8 mouse cellular contexts compared by ENCODE assay signal in genomic region chr13:23519416-23519815, GRCm38 (mm10). TPM values are rescaled to one million over a fixed set of nuclear protein-coding genes. Genes with fewer than 3 reads are reported as not detected.
DNase-seq lines count a peak whose midpoint lies in the region; ATAC-seq and TF ChIP-seq lines count a peak whose summit lies in the region.

No protein-coding gene starts in this region.

- 0 out of 2 replicates have a peak overlapping the region, but pooled peaks have one; percentile 45 for H3K9ac ChIP-seq in heart, embryonic 12.5 days
- peak overlapping the region; percentile 58 for H3K9ac ChIP-seq in kidney, embryonic 16.5 days (replicated peaks; ENCODE audit: low read length)
- H3K9ac ChIP-seq in limb, embryonic 15.5 days: no peak overlapping the region
- no peak overlapping the region for H3K9ac ChIP-seq in midbrain, embryonic 15.5 days

- ATAC-seq in heart, embryonic 12.5 days (ENCODE audit: insufficient number of reproducible peaks, low FRiP score): peak; percentile 22; the same call in 1 of the 2 replicates
- ATAC-seq in kidney, embryonic 16.5 days (ENCODE audit: low FRiP score, low TSS enrichment): 0 out of 2 replicates have a peak, but pooled peaks have one; percentile 39
- peak; percentile 25; the same call in 1 of the 2 replicates for ATAC-seq in limb, embryonic 15.5 days (ENCODE audit: insufficient number of reproducible peaks, low FRiP score, low TSS enrichment, low read depth)
- ATAC-seq in midbrain, embryonic 15.5 days (replicated peaks): peak; percentile 47; the same call in 1 of the 2 replicates

- peak; percentile 75 to 83 for DNase-seq in adrenal gland, postnatal 36 days
- peak; percentile 85 for DNase-seq in splenic B cell, adult 2 months (ENCODE audit: low read depth, low spot score)

- H3K4me2 ChIP-seq in heart, embryonic 12.5 days: peak overlapping the region; percentile 66
- peak overlapping the region; percentile 70 for H3K4me2 ChIP-seq in kidney, embryonic 16.5 days (replicated peaks; ENCODE audit: low read depth, low read length)
- peak overlapping the region; percentile 56 for H3K4me2 ChIP-seq in limb, embryonic 15.5 days
- peak overlapping the region; percentile 67 for H3K4me2 ChIP-seq in midbrain, embryonic 15.5 days

- no peaks in the 10 kb centered on the region for H3K27me3 ChIP-seq in C2C12 (ENCODE audit: control insufficient read depth, insufficient read depth, insufficient read length)
- no peaks in the 10 kb centered on the region for H3K27me3 ChIP-seq in erythroblast, embryonic 14.5 days (ENCODE audit: control insufficient read depth)
- H3K27me3 ChIP-seq in heart, embryonic 12.5 days (replicated peaks): no peaks in the 10 kb centered on the region
- H3K27me3 ChIP-seq in kidney, embryonic 16.5 days (ENCODE audit: insufficient read depth, low read length): no peaks in the 10 kb centered on the region
- H3K27me3 ChIP-seq in limb, embryonic 15.5 days: no peaks in the 10 kb centered on the region
- no peaks in the 10 kb centered on the region for H3K27me3 ChIP-seq in midbrain, embryonic 15.5 days (replicated peaks)
- no peaks in the 10 kb centered on the region for H3K27me3 ChIP-seq in splenic B cell, adult 2 months (ENCODE audit: control insufficient read depth, insufficient read depth, low read length, poor library complexity, severe bottlenecking)

- no peaks in the 10 kb centered on the region for H3K9me3 ChIP-seq in erythroblast, embryonic 14.5 days (ENCODE audit: control insufficient read depth, low read length)
- H3K9me3 ChIP-seq in heart, embryonic 12.5 days (replicated peaks): no peaks in the 10 kb centered on the region
- H3K9me3 ChIP-seq in kidney, embryonic 16.5 days (ENCODE audit: low read length): no peaks in the 10 kb centered on the region
- no peaks in the 10 kb centered on the region for H3K9me3 ChIP-seq in limb, embryonic 15.5 days
- H3K9me3 ChIP-seq in midbrain, embryonic 15.5 days: no peaks in the 10 kb centered on the region

- no peak overlapping the region for H3ac ChIP-seq in C2C12 (ENCODE audit: control insufficient read depth, insufficient read length, low read depth)

- H3K36me3 ChIP-seq in C2C12 (ENCODE audit: control insufficient read depth, insufficient read depth): no peaks in the 10 kb centered on the region
- H3K36me3 ChIP-seq in erythroblast, embryonic 14.5 days (ENCODE audit: control insufficient read depth): no peaks in the 10 kb centered on the region
- no peaks in the 10 kb centered on the region for H3K36me3 ChIP-seq in heart, embryonic 12.5 days
- no peaks in the 10 kb centered on the region for H3K36me3 ChIP-seq in kidney, embryonic 16.5 days (ENCODE audit: insufficient read depth, low read length)
- H3K36me3 ChIP-seq in limb, embryonic 15.5 days: no peaks in the 10 kb centered on the region
- H3K36me3 ChIP-seq in midbrain, embryonic 15.5 days (replicated peaks): no peaks in the 10 kb centered on the region
- H3K36me3 ChIP-seq in splenic B cell, adult 2 months (ENCODE audit: control insufficient read depth, insufficient read depth, low read length, poor library complexity, severe bottlenecking): no peaks in the 10 kb centered on the region

- peak overlapping the region; percentile 33 for H3K4me3 ChIP-seq in C2C12 (ENCODE audit: insufficient read depth, poor library complexity, severe bottlenecking)
- H3K4me3 ChIP-seq in erythroblast, embryonic 14.5 days (replicated peaks): peak overlapping the region; percentile 71
- peak overlapping the region; percentile 49 for H3K4me3 ChIP-seq in heart, embryonic 12.5 days
- peak overlapping the region; percentile 55 for H3K4me3 ChIP-seq in kidney, embryonic 16.5 days (ENCODE audit: low read length)
- H3K4me3 ChIP-seq in limb, embryonic 15.5 days: peak overlapping the region; percentile 51
- H3K4me3 ChIP-seq in midbrain, embryonic 15.5 days: peak overlapping the region; percentile 42

- peaks cover 42% of the 10 kb centered on the region for H3K4me1 ChIP-seq in erythroblast, embryonic 14.5 days (ENCODE audit: control insufficient read depth)
- 0 out of 2 replicates have a peak, but pooled peaks cover 8% of the 10 kb centered on the region for H3K4me1 ChIP-seq in heart, embryonic 12.5 days (replicated peaks)
- H3K4me1 ChIP-seq in kidney, embryonic 16.5 days (ENCODE audit: insufficient read depth, low read length): peaks cover 10% of the 10 kb centered on the region
- H3K4me1 ChIP-seq in limb, embryonic 15.5 days: peaks cover 2% of the 10 kb centered on the region; the same call in 1 of the 2 replicates
- H3K4me1 ChIP-seq in midbrain, embryonic 15.5 days: peaks cover 11% of the 10 kb centered on the region; the same call in 1 of the 2 replicates

- WGBS in heart, embryonic 12.5 days: under 1% methylated on average over 10 of the region's 10 CpGs
- WGBS in kidney, embryonic 16.5 days: under 1% methylated on average over 10 of the region's 10 CpGs
- WGBS in limb, embryonic 15.5 days: under 1% methylated on average over 10 of the region's 10 CpGs
- under 1% methylated on average over 10 of the region's 10 CpGs for WGBS in midbrain, embryonic 15.5 days

- no peaks in the 10 kb centered on the region for H3K79me2 ChIP-seq in C2C12 (ENCODE audit: control insufficient read depth, insufficient read depth)

- no peaks in the 10 kb centered on the region for H3K79me3 ChIP-seq in C2C12 (ENCODE audit: low read depth)

- TF ChIP-seq CTCF in C2C12 (IDR thresholded peaks at IDR 0.05; ENCODE audit: control insufficient read depth, insufficient read depth, insufficient read length): no peak

- peak overlapping the region; percentile 43; the same call in 1 of the 2 replicates for H3K27ac ChIP-seq in heart, embryonic 12.5 days (ENCODE audit: poor library complexity, severe bottlenecking)
- H3K27ac ChIP-seq in kidney, embryonic 16.5 days (ENCODE audit: low read length): peak overlapping the region; percentile 72; the same call in 1 of the 2 replicates
- H3K27ac ChIP-seq in limb, embryonic 15.5 days: peak overlapping the region; percentile 78
- H3K27ac ChIP-seq in midbrain, embryonic 15.5 days: peak overlapping the region; percentile 60; the same call in 1 of the 2 replicates

TF ChIP-seq in C2C12, 6 proteins besides CTCF, POLR2A, EP300 and RAD21:
- TF ChIP-seq CEBPB (IDR thresholded peaks at IDR 0.05; ENCODE audit: low read depth): peak; percentile 26
- TF ChIP-seq MAX (IDR thresholded peaks at IDR 0.05): no peak

RNA-seq across cellular contexts. Expression of gene Hist1h4h, which starts 11.4 kb away (rescaled TPM):
- 6.9 TPM for polyA plus RNA-seq in C2C12 (2012; fragmentation: generic; extraction: Trizol)
- 100 to 1,000 TPM; 443 to 473 TPM for total RNA-seq in adrenal gland, postnatal 36 days (2021)
- 10.1 and 19.7 TPM in 2 replicates for polyA plus RNA-seq in erythroblast, embryonic 14.5 days (2012)
- 4.4 and 5.2 TPM in 2 replicates for polyA plus RNA-seq in heart, embryonic 12.5 days (2016; fragmentation: Nextera tagmentation; extraction: Ambion mirVana)
- polyA plus RNA-seq in kidney, embryonic 16.5 days (2015; fragmentation: Nextera tagmentation; extraction: Ambion mirVana): 4.5 and 5.6 TPM in 2 replicates
- polyA plus RNA-seq in limb, embryonic 15.5 days (2015; fragmentation: Nextera tagmentation; extraction: Ambion mirVana): 4.8 and 6.3 TPM in 2 replicates
- polyA plus RNA-seq in midbrain, embryonic 15.5 days (2015; fragmentation: Nextera tagmentation; extraction: Ambion mirVana): 3.3 and 5.1 TPM in 2 replicates

RNA-seq across cellular contexts. Expression of gene Hist1h2af, which starts 14.3 kb away (rescaled TPM):
- 98.1 TPM for polyA plus RNA-seq in C2C12 (2012; fragmentation: generic; extraction: Trizol)
- 10 to 100 TPM; 49.7 to 55.2 TPM for total RNA-seq in adrenal gland, postnatal 36 days (2021)
- 52.5 and 62.7 TPM in 2 replicates for polyA plus RNA-seq in erythroblast, embryonic 14.5 days (2012)
- polyA plus RNA-seq in heart, embryonic 12.5 days (2016; fragmentation: Nextera tagmentation; extraction: Ambion mirVana): 2.7 and 7.0 TPM in 2 replicates
- 4.3 TPM in 2 replicates for polyA plus RNA-seq in kidney, embryonic 16.5 days (2015; fragmentation: Nextera tagmentation; extraction: Ambion mirVana)
- 4.1 and 7.5 TPM in 2 replicates for polyA plus RNA-seq in limb, embryonic 15.5 days (2015; fragmentation: Nextera tagmentation; extraction: Ambion mirVana)
- polyA plus RNA-seq in midbrain, embryonic 15.5 days (2015; fragmentation: Nextera tagmentation; extraction: Ambion mirVana): 0.69 TPM in 1 of 2 replicates, not detected in the other

RNA-seq across cellular contexts. Expression of gene Hist1h3g, which starts 15.8 kb away (rescaled TPM):
- 5.5 TPM for polyA plus RNA-seq in C2C12 (2012; fragmentation: generic; extraction: Trizol)
- total RNA-seq in adrenal gland, postnatal 36 days (2021): 10 to 100 TPM; 13.9 to 17.7 TPM
- polyA plus RNA-seq in erythroblast, embryonic 14.5 days (2012): 8.8 and 11.7 TPM in 2 replicates
- 3.9 and 4.0 TPM in 2 replicates for polyA plus RNA-seq in heart, embryonic 12.5 days (2016; fragmentation: Nextera tagmentation; extraction: Ambion mirVana)
- 4.6 and 6.0 TPM in 2 replicates for polyA plus RNA-seq in kidney, embryonic 16.5 days (2015; fragmentation: Nextera tagmentation; extraction: Ambion mirVana)
- polyA plus RNA-seq in limb, embryonic 15.5 days (2015; fragmentation: Nextera tagmentation; extraction: Ambion mirVana): 3.4 and 5.4 TPM in 2 replicates
- polyA plus RNA-seq in midbrain, embryonic 15.5 days (2015; fragmentation: Nextera tagmentation; extraction: Ambion mirVana): 2.2 TPM in 1 of 2 replicates, not detected in the other

RNA-seq across cellular contexts. Expression of gene Hist1h2bh, which starts 23.8 kb away (rescaled TPM):
- polyA plus RNA-seq in C2C12 (2012; fragmentation: generic; extraction: Trizol): 1.2 TPM
- 1 to 10 TPM; 4.2 to 4.7 TPM for total RNA-seq in adrenal gland, postnatal 36 days (2021)
- polyA plus RNA-seq in erythroblast, embryonic 14.5 days (2012): 0.43 and 3.0 TPM in 2 replicates
- polyA plus RNA-seq in heart, embryonic 12.5 days (2016; fragmentation: Nextera tagmentation; extraction: Ambion mirVana): 0.26 and 0.28 TPM in 2 replicates
- 0.64 and 0.92 TPM in 2 replicates for polyA plus RNA-seq in kidney, embryonic 16.5 days (2015; fragmentation: Nextera tagmentation; extraction: Ambion mirVana)
- 0.77 and 0.83 TPM in 2 replicates for polyA plus RNA-seq in limb, embryonic 15.5 days (2015; fragmentation: Nextera tagmentation; extraction: Ambion mirVana)
- polyA plus RNA-seq in midbrain, embryonic 15.5 days (2015; fragmentation: Nextera tagmentation; extraction: Ambion mirVana): 0.15 and 0.44 TPM in 2 replicates

RNA-seq across cellular contexts. Expression of gene Hist1h3f, which starts 24.4 kb away (rescaled TPM):
- 1.2 TPM for polyA plus RNA-seq in C2C12 (2012; fragmentation: generic; extraction: Trizol)
- 10 to 100 TPM; 23.4 to 24.4 TPM for total RNA-seq in adrenal gland, postnatal 36 days (2021)
- 1.3 and 3.3 TPM in 2 replicates for polyA plus RNA-seq in erythroblast, embryonic 14.5 days (2012)
- polyA plus RNA-seq in heart, embryonic 12.5 days (2016; fragmentation: Nextera tagmentation; extraction: Ambion mirVana): 0.32 and 0.36 TPM in 2 replicates
- 0.54 and 0.82 TPM in 2 replicates for polyA plus RNA-seq in kidney, embryonic 16.5 days (2015; fragmentation: Nextera tagmentation; extraction: Ambion mirVana)
- polyA plus RNA-seq in limb, embryonic 15.5 days (2015; fragmentation: Nextera tagmentation; extraction: Ambion mirVana): 1.1 TPM in 1 of 2 replicates, not detected in the other
- 0.27 and 0.32 TPM in 2 replicates for polyA plus RNA-seq in midbrain, embryonic 15.5 days (2015; fragmentation: Nextera tagmentation; extraction: Ambion mirVana)

Comparison
In these comparisons a context has a peak if more than half of its experiments do, and no peak if none do; other contexts are left out.
1. Peak in every context shown above with its lines: DNase-seq, ATAC-seq, H3K4me3 ChIP-seq and H3K27ac ChIP-seq.
2. H3K9ac ChIP-seq: peak in heart, embryonic 12.5 days (single experiment) and kidney, embryonic 16.5 days (single experiment); none in limb, embryonic 15.5 days (single experiment) and midbrain, embryonic 15.5 days (single experiment).